ENCODE assay signal across 12 mouse cellular contexts in the genomic region with DNA sequence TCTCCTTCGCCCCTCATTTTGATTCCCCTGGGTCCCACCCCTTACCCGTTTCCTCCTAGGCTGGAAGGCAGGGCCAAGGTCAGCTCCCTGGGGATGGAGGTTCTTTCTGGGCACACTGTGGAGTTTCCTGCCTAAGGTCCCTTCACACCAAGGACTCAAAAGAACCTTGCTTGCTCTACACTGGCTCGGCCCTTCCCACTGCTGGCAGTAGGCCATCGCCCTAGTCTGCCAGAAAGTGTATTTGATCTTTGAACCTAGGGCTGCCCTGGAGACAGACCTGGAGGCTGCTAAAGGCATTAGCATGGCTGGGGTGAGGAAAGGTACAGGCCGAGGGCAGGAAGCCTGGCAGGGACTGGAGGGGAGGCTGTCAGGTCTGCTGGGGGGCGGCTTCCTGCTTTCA.
DNase-seq lines count a peak whose midpoint lies in the region; ATAC-seq and TF ChIP-seq lines count a peak whose summit lies in the region.
"Had no signal": no experiment of that assay in that cellular context is flagged by ENCODE, and none has a peak within 500 bp of the region (broad histone marks: within the 10 kb centered on the region; RNA-seq: fewer than 3 reads in every experiment).

No protein-coding gene starts in this region.

- no peaks in the 10 kb centered on the region for H3K36me3 ChIP-seq in kidney, embryonic 16.5 days (ENCODE audit: insufficient read depth, low read length)
- H3K36me3 ChIP-seq in kidney, postnatal 0 days (ENCODE audit: insufficient read depth, low read length), result no peaks in the 10 kb centered on the region
- H3K36me3 ChIP-seq: embryonic facial prominence, embryonic 12.5 days; midbrain, embryonic 12.5 days; neural tube, embryonic 15.5 days had no signal

- H3K27ac ChIP-seq in kidney, embryonic 16.5 days (ENCODE audit: low read length), result no peak overlapping the region
- no peak overlapping the region for H3K27ac ChIP-seq in kidney, postnatal 0 days
- H3K27ac ChIP-seq: embryonic facial prominence, embryonic 12.5 days; liver, embryonic 14.5 days; midbrain, embryonic 12.5 days; neural tube, embryonic 15.5 days had no signal

- no peaks in the 10 kb centered on the region for H3K9me3 ChIP-seq in kidney, embryonic 16.5 days (ENCODE audit: low read length)
- no peaks in the 10 kb centered on the region for H3K9me3 ChIP-seq in kidney, postnatal 0 days (replicated peaks; ENCODE audit: low read length)
- H3K9me3 ChIP-seq: embryonic facial prominence, embryonic 12.5 days; midbrain, embryonic 12.5 days; neural tube, embryonic 15.5 days had no signal

- DNase-seq in kidney, adult 18-20 months, result peak; percentile 92
- DNase-seq in adrenal gland, adult 18-20 months (ENCODE audit: low spot score in 2 of 2), result peak; percentile 35 to 48
- DNase-seq in adrenal gland, postnatal 10 days, result peak; percentile 87
- peak; percentile 26 for DNase-seq in kidney, postnatal 0 days (ENCODE audit: low spot score)
- DNase-seq in layer of hippocampus, adult 9-10 months (ENCODE audit: low spot score), result no peak
- no peak for DNase-seq in layer of hippocampus, adult 11-12 months (ENCODE audit: low spot score)
- DNase-seq: right cerebral cortex, postnatal 4 days had no signal

- WGBS in kidney, embryonic 16.5 days, result 51% methylated on average over 6 of the region's 6 CpGs
- 47% methylated on average over 6 of the region's 6 CpGs for WGBS in kidney, postnatal 0 days

- no peak for TF ChIP-seq CTCF in kidney, postnatal 0 days (IDR thresholded peaks at IDR 0.05; ENCODE audit: low read depth)

- no peaks in the 10 kb centered on the region for H3K27me3 ChIP-seq in kidney, embryonic 16.5 days (ENCODE audit: insufficient read depth, low read length)
- no peaks in the 10 kb centered on the region for H3K27me3 ChIP-seq in kidney, postnatal 0 days (ENCODE audit: insufficient read depth, low read length)
- H3K27me3 ChIP-seq: embryonic facial prominence, embryonic 12.5 days; neural tube, embryonic 15.5 days had no signal

- no peak for ATAC-seq in kidney, embryonic 16.5 days (ENCODE audit: low FRiP score, low TSS enrichment)
- ATAC-seq in kidney, postnatal 0 days (replicated peaks; ENCODE audit: low FRiP score, low read depth), result no peak

- H3K4me2 ChIP-seq in kidney, embryonic 16.5 days (replicated peaks; ENCODE audit: low read depth, low read length), result no peak overlapping the region
- H3K4me2 ChIP-seq in kidney, postnatal 0 days (ENCODE audit: low read length), result no peak overlapping the region
- H3K4me2 ChIP-seq: embryonic facial prominence, embryonic 12.5 days; midbrain, embryonic 12.5 days; neural tube, embryonic 15.5 days had no signal

- H3K4me1 ChIP-seq in kidney, embryonic 16.5 days (ENCODE audit: insufficient read depth, low read length), result no peaks in the 10 kb centered on the region
- peaks cover 4% of the 10 kb centered on the region; the same call in 1 of the 2 replicates for H3K4me1 ChIP-seq in kidney, postnatal 0 days (replicated peaks; ENCODE audit: insufficient read depth, low read length)

- no peak overlapping the region for H3K4me3 ChIP-seq in kidney, embryonic 16.5 days (ENCODE audit: low read length)
- H3K4me3 ChIP-seq in kidney, postnatal 0 days (replicated peaks; ENCODE audit: low read depth, low read length), result no peak overlapping the region
- H3K4me3 ChIP-seq: embryonic facial prominence, embryonic 12.5 days; midbrain, embryonic 12.5 days; neural tube, embryonic 15.5 days had no signal

- no peak overlapping the region for H3K9ac ChIP-seq in kidney, embryonic 16.5 days (replicated peaks; ENCODE audit: low read length)
- no peak overlapping the region for H3K9ac ChIP-seq in kidney, postnatal 0 days (ENCODE audit: low read depth, low read length)
- H3K9ac ChIP-seq: embryonic facial prominence, embryonic 12.5 days; liver, embryonic 14.5 days; midbrain, embryonic 12.5 days; neural tube, embryonic 15.5 days had no signal

Comparison
In these comparisons a context has a peak if more than half of its experiments do, and no peak if none do; other contexts are left out.
1. DNase-seq: peak in kidney, adult 18-20 months (single experiment), adrenal gland, adult 18-20 months (2 of 2), adrenal gland, postnatal 10 days (single experiment) and kidney, postnatal 0 days (single experiment); none in layer of hippocampus, adult 9-10 months (single experiment) and layer of hippocampus, adult 11-12 months (single experiment).